Comparison of ENCODE assay signal across 9 mouse cellular contexts in genomic region chr4:119812775-119813174, GRCm38 (mm10).
DNase-seq lines count a peak whose midpoint lies in the region; ATAC-seq lines count a peak whose summit lies in the region.
"Had no signal": no experiment of that assay in that cellular context is flagged by ENCODE, and none has a peak within 500 bp of the region (broad histone marks: within the 10 kb centered on the region; RNA-seq: fewer than 3 reads in every experiment).

No protein-coding gene starts in this region.

- ATAC-seq in forebrain, embryonic 11.5 days (replicated peaks; ENCODE audit: low FRiP score): 0 out of 2 replicates have a peak, but pooled peaks have one; percentile 8
- ATAC-seq in hindbrain, embryonic 16.5 days: peak; percentile 62
- 0 out of 2 replicates have a peak, but pooled peaks have one; percentile 38 for ATAC-seq in midbrain, embryonic 12.5 days (ENCODE audit: low FRiP score, low read depth)
- ATAC-seq in neural tube, embryonic 15.5 days (ENCODE audit: low FRiP score): no peak

- no peaks in the 10 kb centered on the region for H3K9me3 ChIP-seq in forebrain, embryonic 11.5 days (ENCODE audit: control insufficient read depth, low read length)
- H3K9me3 ChIP-seq in forebrain, embryonic 10.5 days: no peaks in the 10 kb centered on the region
- H3K9me3 ChIP-seq in hindbrain, embryonic 16.5 days (ENCODE audit: control insufficient read depth, low read length): no peaks in the 10 kb centered on the region
- H3K9me3 ChIP-seq in midbrain, embryonic 12.5 days: no peaks in the 10 kb centered on the region
- H3K9me3 ChIP-seq in neural tube, embryonic 15.5 days (replicated peaks): no peaks in the 10 kb centered on the region
- H3K9me3 ChIP-seq: limb, embryonic 15.5 days had no signal

- no peak overlapping the region for H3K4me3 ChIP-seq in forebrain, embryonic 11.5 days (ENCODE audit: low read depth, low read length)
- H3K4me3 ChIP-seq in forebrain, embryonic 10.5 days: no peak overlapping the region
- no peak overlapping the region for H3K4me3 ChIP-seq in hindbrain, embryonic 16.5 days (ENCODE audit: low read length)
- no peak overlapping the region for H3K4me3 ChIP-seq in midbrain, embryonic 12.5 days
- no peak overlapping the region for H3K4me3 ChIP-seq in neural tube, embryonic 15.5 days (replicated peaks)
- H3K4me3 ChIP-seq: limb, embryonic 15.5 days had no signal

- WGBS in forebrain, embryonic 11.5 days: 13% methylated on average over 2 of the region's 2 CpGs
- WGBS in forebrain, embryonic 10.5 days: 21% methylated on average over 2 of the region's 2 CpGs
- WGBS in hindbrain, embryonic 16.5 days: 15% methylated on average over 2 of the region's 2 CpGs
- WGBS in midbrain, embryonic 12.5 days: 11% methylated on average over 2 of the region's 2 CpGs
- 17% methylated on average over 2 of the region's 2 CpGs for WGBS in neural tube, embryonic 15.5 days

- no peak overlapping the region for H3K9ac ChIP-seq in forebrain, embryonic 11.5 days (ENCODE audit: low read length)
- H3K9ac ChIP-seq in hindbrain, embryonic 16.5 days (ENCODE audit: low read depth, low read length): no peak overlapping the region
- no peak overlapping the region for H3K9ac ChIP-seq in midbrain, embryonic 12.5 days (replicated peaks)
- H3K9ac ChIP-seq in neural tube, embryonic 15.5 days (replicated peaks): no peak overlapping the region
- H3K9ac ChIP-seq: limb, embryonic 15.5 days had no signal

- DNase-seq in forebrain, embryonic 11.5 days (ENCODE audit: low spot score): no peak
- DNase-seq in forebrain, embryonic 10.5 days (ENCODE audit: extremely low spot score, low spot score): no peak
- DNase-seq in A20 (ENCODE audit: low read depth, low spot score): peak; percentile 89
- peak; percentile 90 for DNase-seq in cerebellum, adult 9-11 months
- peak; percentile 47 for DNase-seq in thymus, postnatal 25 days

- H3K27me3 ChIP-seq in forebrain, embryonic 11.5 days (ENCODE audit: control insufficient read depth, insufficient read depth, low read length): peaks cover 4% of the 10 kb centered on the region; the same call in 1 of the 2 replicates
- peaks cover 65% of the 10 kb centered on the region for H3K27me3 ChIP-seq in forebrain, embryonic 10.5 days (ENCODE audit: poor library complexity, severe bottlenecking)
- H3K27me3 ChIP-seq in hindbrain, embryonic 16.5 days (replicated peaks; ENCODE audit: control insufficient read depth, insufficient read depth, low read length): no peaks in the 10 kb centered on the region
- peaks cover 45% of the 10 kb centered on the region for H3K27me3 ChIP-seq in midbrain, embryonic 12.5 days
- no peaks in the 10 kb centered on the region for H3K27me3 ChIP-seq in neural tube, embryonic 15.5 days (replicated peaks)

- H3K4me2 ChIP-seq in forebrain, embryonic 11.5 days (ENCODE audit: low read depth, low read length, severe bottlenecking): no peak overlapping the region
- H3K4me2 ChIP-seq in hindbrain, embryonic 16.5 days (ENCODE audit: low read length): no peak overlapping the region
- H3K4me2 ChIP-seq in midbrain, embryonic 12.5 days (replicated peaks): no peak overlapping the region
- no peak overlapping the region for H3K4me2 ChIP-seq in neural tube, embryonic 15.5 days
- H3K4me2 ChIP-seq: limb, embryonic 15.5 days had no signal

- H3K27ac ChIP-seq in forebrain, embryonic 11.5 days (ENCODE audit: low read depth, low read length): no peak overlapping the region
- no peak overlapping the region for H3K27ac ChIP-seq in forebrain, embryonic 10.5 days
- H3K27ac ChIP-seq in hindbrain, embryonic 16.5 days (ENCODE audit: low read depth, low read length): no peak overlapping the region
- H3K27ac ChIP-seq in midbrain, embryonic 12.5 days (replicated peaks): no peak overlapping the region
- H3K27ac ChIP-seq in neural tube, embryonic 15.5 days (replicated peaks): no peak overlapping the region
- H3K27ac ChIP-seq: limb, embryonic 15.5 days had no signal

- H3K4me1 ChIP-seq in forebrain, embryonic 11.5 days (replicated peaks; ENCODE audit: control insufficient read depth, insufficient read depth, low read length): peaks cover 16% of the 10 kb centered on the region
- peaks cover 43% of the 10 kb centered on the region for H3K4me1 ChIP-seq in forebrain, embryonic 10.5 days
- H3K4me1 ChIP-seq in hindbrain, embryonic 16.5 days (ENCODE audit: control insufficient read depth, insufficient read depth, low read depth, low read length): peaks cover 32% of the 10 kb centered on the region
- peaks cover 42% of the 10 kb centered on the region for H3K4me1 ChIP-seq in midbrain, embryonic 12.5 days
- peaks cover 34% of the 10 kb centered on the region for H3K4me1 ChIP-seq in neural tube, embryonic 15.5 days

- no peaks in the 10 kb centered on the region for H3K36me3 ChIP-seq in forebrain, embryonic 11.5 days (ENCODE audit: control insufficient read depth, insufficient read depth, low read length)
- H3K36me3 ChIP-seq in forebrain, embryonic 10.5 days (replicated peaks): no peaks in the 10 kb centered on the region
- H3K36me3 ChIP-seq in hindbrain, embryonic 16.5 days (ENCODE audit: control insufficient read depth, insufficient read depth, low read length): no peaks in the 10 kb centered on the region
- H3K36me3 ChIP-seq in midbrain, embryonic 12.5 days: no peaks in the 10 kb centered on the region
- no peaks in the 10 kb centered on the region for H3K36me3 ChIP-seq in neural tube, embryonic 15.5 days
- H3K36me3 ChIP-seq: limb, embryonic 15.5 days had no signal

Comparison
In these comparisons a context has a peak if more than half of its experiments do, and no peak if none do; other contexts are left out.
1. DNase-seq: peak in A20 (single experiment), cerebellum, adult 9-11 months (single experiment) and thymus, postnatal 25 days (single experiment); none in forebrain, embryonic 11.5 days (single experiment) and forebrain, embryonic 10.5 days (single experiment).